Mouse (Mus musculus): ENCODE results near the gene Slc25a34. TPM values are rescaled to one million over a fixed set of nuclear protein-coding genes. Genes with fewer than 3 reads are reported as not detected.

Gene Slc25a34
- polyA plus RNA-seq, 1 experiment from 2014 or later, result 0.08 TPM

DNA sequence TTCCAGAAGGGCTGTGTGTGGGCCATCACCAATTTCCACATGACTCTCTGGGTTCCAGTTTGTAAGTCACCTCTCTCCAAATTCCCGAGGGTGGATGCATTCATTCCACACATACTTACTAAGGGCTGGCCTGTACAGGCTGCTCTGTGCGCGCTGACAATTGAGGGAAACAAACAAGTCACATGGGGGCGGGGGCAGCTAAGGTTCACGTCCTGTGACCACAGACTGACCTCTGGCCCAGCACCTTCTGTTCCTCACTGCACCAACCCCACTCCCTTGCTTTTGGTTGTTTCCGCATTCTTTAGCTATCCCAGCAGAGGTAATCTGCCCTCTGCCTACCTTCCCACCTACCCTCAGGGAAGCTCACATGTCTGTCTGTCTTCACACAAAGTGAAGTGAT, 53.6 kb downstream of the Slc25a34 start:
- Histone ChIP-seq H3K4me3 (ENCODE audit: low read depth, low read length) (no peak overlapping the region), H3K9ac (ENCODE audit: low read depth, low read length) (no peak overlapping the region), H3K27ac (replicated peaks; ENCODE audit: low read depth, low read length) (no peak overlapping the region), H3K9me3 (ENCODE audit: control insufficient read depth, low read length) (no peaks in the 10 kb centered on the region), H3K27me3 (replicated peaks; ENCODE audit: control insufficient read depth, insufficient read depth, low read length) (no peaks in the 10 kb centered on the region), H3K36me3 (ENCODE audit: control insufficient read depth, insufficient read depth, low read length) (no peaks in the 10 kb centered on the region), H3K4me1 (ENCODE audit: control insufficient read depth, insufficient read depth, low read length) (no peaks in the 10 kb centered on the region), H3K4me2 (ENCODE audit: low read depth, low read length) (no peak overlapping the region)
- ATAC-seq (ENCODE audit: low read depth) (no peak), DNase-seq (ENCODE audit: low spot score) (no peak)
- WGBS, result 54% methylated on average over 6 of the region's 6 CpGs

GRCm38 (mm10) chr4:141568966-141569365, 54.7 kb downstream of the Slc25a34 start:
- Histone ChIP-seq H3K9ac (ENCODE audit: low read depth, low read length) (no peak overlapping the region), H3K4me1 (ENCODE audit: control insufficient read depth, insufficient read depth, low read length) (no peaks in the 10 kb centered on the region), H3K27ac (replicated peaks; ENCODE audit: low read depth, low read length) (no peak overlapping the region), H3K4me3 (ENCODE audit: low read depth, low read length) (no peak overlapping the region), H3K27me3 (replicated peaks; ENCODE audit: control insufficient read depth, insufficient read depth, low read length) (no peaks in the 10 kb centered on the region), H3K36me3 (ENCODE audit: control insufficient read depth, insufficient read depth, low read length) (no peaks in the 10 kb centered on the region), H3K9me3 (ENCODE audit: control insufficient read depth, low read length) (no peaks in the 10 kb centered on the region), H3K4me2 (ENCODE audit: low read depth, low read length) (no peak overlapping the region)
- 77% methylated on average over 5 of the region's 5 CpGs for WGBS
- DNase-seq (ENCODE audit: low spot score), result no peak
- no peak for ATAC-seq (ENCODE audit: low read depth)

Other genes starting within 250 kb of the Slc25a34 start
- gene Clcnka, start 225.1 kb downstream of the Slc25a34 start, polyA plus RNA-seq (2014; fragmentation: Nextera tagmentation; extraction: Ambion mirVana), result 1.2 and 1.3 TPM in 2 replicates
- gene Clcnkb, start 207.8 kb downstream of the Slc25a34 start, polyA plus RNA-seq (2014; fragmentation: Nextera tagmentation; extraction: Ambion mirVana), result not detected in 2 replicates
- gene Hspb7, start 203.0 kb downstream of the Slc25a34 start, polyA plus RNA-seq (2014; fragmentation: Nextera tagmentation; extraction: Ambion mirVana), result 3.4 and 8.8 TPM in 2 replicates
- gene Srarp, start 187.7 kb downstream of the Slc25a34 start, polyA plus RNA-seq (2014; fragmentation: Nextera tagmentation; extraction: Ambion mirVana), result not detected in 2 replicates
- 22.0 and 28.7 TPM in 2 replicates for gene Zbtb17, start 179.2 kb downstream of the Slc25a34 start, polyA plus RNA-seq (2014; fragmentation: Nextera tagmentation; extraction: Ambion mirVana)
- gene Spen, start 85.2 kb downstream of the Slc25a34 start, polyA plus RNA-seq (2014; fragmentation: Nextera tagmentation; extraction: Ambion mirVana), result 9.4 and 12.5 TPM in 2 replicates
- 22.8 and 27.7 TPM in 2 replicates for gene Fblim1, start 17.7 kb downstream of the Slc25a34 start, polyA plus RNA-seq (2014; fragmentation: Nextera tagmentation; extraction: Ambion mirVana)
- gene Tmem82, start 5.2 kb downstream of the Slc25a34 start, polyA plus RNA-seq (2014; fragmentation: Nextera tagmentation; extraction: Ambion mirVana), result 0.17 and 0.41 TPM in 2 replicates
- gene Plekhm2, start 41.1 kb upstream of the Slc25a34 start, polyA plus RNA-seq (2014; fragmentation: Nextera tagmentation; extraction: Ambion mirVana), result 3.7 and 4.5 TPM in 2 replicates
- 1.9 and 2.7 TPM in 2 replicates for gene Rsc1a1, start 61.8 kb upstream of the Slc25a34 start, polyA plus RNA-seq (2014; fragmentation: Nextera tagmentation; extraction: Ambion mirVana)
- 18.8 and 19.4 TPM in 2 replicates for gene Ddi2, start 99.6 kb upstream of the Slc25a34 start, polyA plus RNA-seq (2014; fragmentation: Nextera tagmentation; extraction: Ambion mirVana)
- gene Agmat, start 122.9 kb upstream of the Slc25a34 start, polyA plus RNA-seq (2014; fragmentation: Nextera tagmentation; extraction: Ambion mirVana), result 0.13 and 0.29 TPM in 2 replicates
- gene Dnajc16, start 167.1 kb upstream of the Slc25a34 start, polyA plus RNA-seq (2014; fragmentation: Nextera tagmentation; extraction: Ambion mirVana), result 3.1 and 4.0 TPM in 2 replicates
- 10.3 and 14.2 TPM in 2 replicates for gene Casp9, start 169.8 kb upstream of the Slc25a34 start, polyA plus RNA-seq (2014; fragmentation: Nextera tagmentation; extraction: Ambion mirVana)
- gene Cela2a, start 202.3 kb upstream of the Slc25a34 start, polyA plus RNA-seq (2014; fragmentation: Nextera tagmentation; extraction: Ambion mirVana), result not detected in 2 replicates
- not detected in 2 replicates for gene Ctrc, start 222.5 kb upstream of the Slc25a34 start, polyA plus RNA-seq (2014; fragmentation: Nextera tagmentation; extraction: Ambion mirVana)

Data from embryonic facial prominence, embryonic 14.5 days (tissue).